Mouse (Mus musculus): ENCODE measurements around the gene Prdx2. TPM values are rescaled to one million over a fixed set of nuclear protein-coding genes. Genes with fewer than 3 reads are reported as not detected.

Gene Prdx2
- polyA plus RNA-seq, 1 experiment from 2014 or later = 824 TPM

- no peak for ATAC-seq (replicated peaks; ENCODE audit: low FRiP score)
- Histone ChIP-seq H3K36me3 (no peaks in the 10 kb centered on the region), H3K27ac (peak overlapping the region; percentile 87; the same call in 1 of the 2 replicates), H3K27me3 (peaks cover 21% of the 10 kb centered on the region), H3K4me1 (peaks cover 78% of the 10 kb centered on the region), H3K9ac (no peak overlapping the region), H3K4me3 (replicated peaks) (no peak overlapping the region), H3K9me3 (replicated peaks) (no peaks in the 10 kb centered on the region), H3K4me2 (0 out of 2 replicates have a peak overlapping the region, but pooled peaks have one; percentile 6)
- WGBS = 62% methylated on average over 3 of the region's 3 CpGs
Measured at GRCm38 (mm10) chr8:84982499-84983011, 13.2 kb downstream of the Prdx2 start.

- H3K9me3 ChIP-seq (replicated peaks) = no peaks in the 10 kb centered on the region
- peaks cover 64% of the 10 kb centered on the region for H3K4me1 ChIP-seq
- peak overlapping the region; percentile 100 for H3K4me2 ChIP-seq
- peak overlapping the region; percentile 85 for H3K27ac ChIP-seq
- no peak for ATAC-seq (replicated peaks; ENCODE audit: low FRiP score)
- H3K27me3 ChIP-seq = peaks cover 20% of the 10 kb centered on the region
- H3K9ac ChIP-seq = peak overlapping the region; percentile 66; the same call in 1 of the 2 replicates
- no peaks in the 10 kb centered on the region for H3K36me3 ChIP-seq
- 4% methylated on average over 16 of the region's 16 CpGs for WGBS
- H3K4me3 ChIP-seq (replicated peaks) = peak overlapping the region; percentile 55
Measured at GRCm38 (mm10) chr8:84984294-84985048, 15.1 kb downstream of the Prdx2 start.

GRCm38 (mm10) chr8:84985049-84985683 is 15.8 kb downstream of the Prdx2 start:
- ATAC-seq (replicated peaks; ENCODE audit: low FRiP score) = no peak
- peak overlapping the region; percentile 85 for H3K27ac ChIP-seq
- peak overlapping the region; percentile 100 for H3K4me2 ChIP-seq
- under 1% methylated on average over 23 of the region's 23 CpGs for WGBS
- peaks cover 20% of the 10 kb centered on the region for H3K27me3 ChIP-seq
- H3K4me3 ChIP-seq (replicated peaks) = peak overlapping the region; percentile 55
- H3K9me3 ChIP-seq (replicated peaks) = no peaks in the 10 kb centered on the region
- peak overlapping the region; percentile 66 for H3K9ac ChIP-seq
- H3K36me3 ChIP-seq = no peaks in the 10 kb centered on the region
- H3K4me1 ChIP-seq = peaks cover 59% of the 10 kb centered on the region

- H3K27me3 ChIP-seq = peaks cover 20% of the 10 kb centered on the region
- H3K9me3 ChIP-seq (replicated peaks) = no peaks in the 10 kb centered on the region
- peak; percentile 12; the same call in 1 of the 2 replicates for ATAC-seq (replicated peaks; ENCODE audit: low FRiP score)
- under 1% methylated on average over 53 of the region's 53 CpGs for WGBS
- H3K36me3 ChIP-seq = no peaks in the 10 kb centered on the region
- H3K4me2 ChIP-seq = peak overlapping the region; percentile 100
- peak overlapping the region; percentile 66 for H3K9ac ChIP-seq
- H3K4me1 ChIP-seq = peaks cover 57% of the 10 kb centered on the region
- H3K4me3 ChIP-seq (replicated peaks) = peak overlapping the region; percentile 55
- H3K27ac ChIP-seq = peak overlapping the region; percentile 85
Measured at GRCm38 (mm10) chr8:84985684-84986378, 16.4 kb downstream of the Prdx2 start.

GRCm38 (mm10) chr8:84986379-84986945 is 17.1 kb downstream of the Prdx2 start:
- Histone ChIP-seq H3K27ac (peak overlapping the region; percentile 85), H3K9me3 (replicated peaks) (no peaks in the 10 kb centered on the region), H3K4me3 (replicated peaks) (peak overlapping the region; percentile 55), H3K4me1 (peaks cover 55% of the 10 kb centered on the region), H3K4me2 (peak overlapping the region; percentile 100), H3K36me3 (no peaks in the 10 kb centered on the region), H3K9ac (peak overlapping the region; percentile 66; the same call in 1 of the 2 replicates), H3K27me3 (peaks cover 20% of the 10 kb centered on the region)
- 41% methylated on average over 8 of the region's 8 CpGs for WGBS
- ATAC-seq (replicated peaks; ENCODE audit: low FRiP score) = no peak

GRCm38 (mm10) chr8:84987388-84987787 is 18.0 kb downstream of the Prdx2 start:
- H3K4me3 ChIP-seq (replicated peaks) = no peak overlapping the region
- no peaks in the 10 kb centered on the region for H3K36me3 ChIP-seq
- peaks cover 20% of the 10 kb centered on the region for H3K27me3 ChIP-seq
- no peak overlapping the region for H3K27ac ChIP-seq
- no peak overlapping the region for H3K9ac ChIP-seq
- no peaks in the 10 kb centered on the region for H3K9me3 ChIP-seq (replicated peaks)
- peaks cover 46% of the 10 kb centered on the region for H3K4me1 ChIP-seq
- H3K4me2 ChIP-seq = no peak overlapping the region
- 88% methylated on average over 5 of the region's 5 CpGs for WGBS
- no peak for ATAC-seq (replicated peaks; ENCODE audit: low FRiP score)

GRCm38 (mm10) chr8:84987903-84988302 is 18.5 kb downstream of the Prdx2 start:
- no peak for ATAC-seq (replicated peaks; ENCODE audit: low FRiP score)
- no peak overlapping the region for H3K9ac ChIP-seq
- no peak overlapping the region for H3K4me3 ChIP-seq (replicated peaks)
- H3K27ac ChIP-seq = no peak overlapping the region
- peaks cover 44% of the 10 kb centered on the region for H3K4me1 ChIP-seq
- H3K9me3 ChIP-seq (replicated peaks) = no peaks in the 10 kb centered on the region
- 75% methylated on average over 2 of the region's 2 CpGs for WGBS
- H3K4me2 ChIP-seq = no peak overlapping the region
- H3K36me3 ChIP-seq = no peaks in the 10 kb centered on the region
- peaks cover 20% of the 10 kb centered on the region for H3K27me3 ChIP-seq

GRCm38 (mm10) chr8:84989311-84989731 is 19.9 kb downstream of the Prdx2 start:
- Histone ChIP-seq H3K9ac (no peak overlapping the region; the same call in 1 of the 2 replicates), H3K27me3 (peaks cover 22% of the 10 kb centered on the region), H3K36me3 (no peaks in the 10 kb centered on the region), H3K4me2 (peak overlapping the region; percentile 85), H3K4me3 (replicated peaks) (peak overlapping the region; percentile 58), H3K27ac (peak overlapping the region; percentile 82), H3K4me1 (peaks cover 39% of the 10 kb centered on the region), H3K9me3 (replicated peaks) (no peaks in the 10 kb centered on the region)
- 4% methylated on average over 15 of the region's 15 CpGs for WGBS
- no peak; the same call in 1 of the 2 replicates for ATAC-seq (replicated peaks; ENCODE audit: low FRiP score)

- Histone ChIP-seq H3K4me2 (peak overlapping the region; percentile 85), H3K36me3 (peaks cover 3% of the 10 kb centered on the region; the same call in 1 of the 2 replicates), H3K9ac (peak overlapping the region; percentile 59), H3K4me3 (replicated peaks) (peak overlapping the region; percentile 58), H3K27me3 (peaks cover 26% of the 10 kb centered on the region), H3K4me1 (peaks cover 34% of the 10 kb centered on the region), H3K9me3 (replicated peaks) (no peaks in the 10 kb centered on the region), H3K27ac (peak overlapping the region; percentile 83)
- under 1% methylated on average over 15 of the region's 15 CpGs for WGBS
- peak; percentile 55 for ATAC-seq (replicated peaks; ENCODE audit: low FRiP score)
Measured at GRCm38 (mm10) chr8:84989810-84990209, 20.4 kb downstream of the Prdx2 start.

- H3K4me3 ChIP-seq (replicated peaks) = peak within 1 kb of the TSS; percentile 58
- peak within 1 kb of the TSS; percentile 85 for H3K4me2 ChIP-seq
- peaks cover 31% of the 10 kb centered on the region for H3K27me3 ChIP-seq
- peak within 1 kb of the TSS; percentile 85 for H3K27ac ChIP-seq
- peaks cover 29% of the 10 kb centered on the region for H3K4me1 ChIP-seq
- WGBS = under 1% methylated on average over 28 of the region's 28 CpGs
- peaks cover 9% of the 10 kb centered on the region; the same call in 1 of the 2 replicates for H3K36me3 ChIP-seq
- H3K9ac ChIP-seq = peak within 1 kb of the TSS; percentile 69
- peak; percentile 91 for ATAC-seq (replicated peaks; ENCODE audit: low FRiP score)
- H3K9me3 ChIP-seq (replicated peaks) = no peaks in the 10 kb centered on the region
Measured at GRCm38 (mm10) chr8:84990349-84990748, 21.0 kb downstream of the Prdx2 start, which contains the start of gene Hook2. TSS of gene Hook2 (plus strand) at chr8:84990603.

- Histone ChIP-seq H3K9ac (peak overlapping the region; percentile 69), H3K36me3 (peaks cover 9% of the 10 kb centered on the region; the same call in 1 of the 2 replicates), H3K4me1 (peaks cover 29% of the 10 kb centered on the region), H3K4me3 (replicated peaks) (peak overlapping the region; percentile 58), H3K27ac (peak overlapping the region; percentile 85), H3K27me3 (peaks cover 36% of the 10 kb centered on the region), H3K4me2 (peak overlapping the region; percentile 85), H3K9me3 (replicated peaks) (no peaks in the 10 kb centered on the region)
- peak; percentile 72 for ATAC-seq (replicated peaks; ENCODE audit: low FRiP score)
- WGBS = 2% methylated on average over 15 of the region's 15 CpGs
Measured at GRCm38 (mm10) chr8:84990836-84991235, 21.4 kb downstream of the Prdx2 start.
